Mouse (Mus musculus): Measurements from ENCODE around the gene Tpk1.

Gene Tpk1

GRCm38 (mm10) chr6:43665677-43666546, at the start of gene Tpk1:
Tpk1 (minus strand) TSS chr6:43666278.
- in situ Hi-C loops (cut with MboI, MseI): no loop called here

GRCm38 (mm10) chr6:43702810-43703614, 36.9 kb upstream of the Tpk1 start:
- in situ Hi-C loops (cut with MboI, MseI): no loop called here

- in situ Hi-C loops (cut with MboI, MseI): loop anchor here in 1 of 2 experiments (10.0 kb wide), 1 partner anchor 557 kb away; no protein-coding TSS in a partner anchor
These were observed 25.8 kb upstream of the Tpk1 start for GRCm38 (mm10) chr6:43691863-43692262.

GRCm38 (mm10) chr6:43685985-43686384, 19.9 kb upstream of the Tpk1 start:
- in situ Hi-C loops (cut with MboI, MseI): loop anchor here in 1 of 2 experiments (10.0 kb wide), 1 partner anchor 839 kb away; no protein-coding TSS in a partner anchor

DNA sequence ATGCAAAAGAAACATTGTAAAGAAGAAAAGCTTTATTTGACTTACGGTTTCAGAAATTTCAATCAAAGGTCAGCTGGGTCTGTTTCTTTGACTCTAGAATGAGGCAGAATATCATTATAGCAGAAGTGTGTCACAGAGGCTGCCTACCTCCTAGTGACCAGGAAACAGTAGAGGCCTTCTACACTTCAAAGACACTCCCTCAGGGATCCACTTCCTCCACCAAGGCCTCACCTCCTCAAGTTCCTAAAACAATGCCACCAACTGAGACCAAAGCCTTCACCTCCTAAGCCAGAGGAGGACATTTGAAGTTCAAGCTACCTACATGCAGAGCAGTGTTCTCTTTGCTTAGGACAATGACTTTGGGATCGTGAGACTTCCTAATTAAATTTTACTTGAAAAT, 16.5 kb upstream of the Tpk1 start:
- in situ Hi-C loops (cut with MboI, MseI): loop anchor here in 1 of 2 experiments (10.0 kb wide), 1 partner anchor 842 kb away; no protein-coding TSS in a partner anchor

DNA sequence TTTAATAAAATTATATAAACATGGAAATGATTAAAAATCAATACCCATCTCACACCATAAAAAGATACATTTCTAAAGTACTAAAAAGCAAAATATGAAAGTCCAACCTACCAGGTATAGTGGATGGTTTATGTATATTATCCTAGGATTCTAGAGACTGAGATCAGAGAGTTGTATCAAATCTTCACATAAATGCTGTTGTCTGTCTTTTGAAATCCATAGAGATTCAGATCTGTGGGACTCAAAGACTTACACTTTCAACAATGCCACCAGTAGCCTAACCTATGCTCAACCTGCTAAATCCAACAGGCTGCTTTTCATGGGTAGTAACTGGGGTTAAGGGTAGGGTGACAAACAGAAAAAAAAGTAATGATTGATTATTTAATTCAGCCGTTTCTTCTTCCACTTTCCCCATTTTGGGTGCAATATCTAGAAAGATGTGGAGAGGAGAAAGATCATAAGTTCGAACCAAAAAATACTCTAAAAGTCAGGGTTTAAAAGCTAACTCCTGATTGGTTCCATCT, 12.7 kb upstream of the Tpk1 start:
- in situ Hi-C loops (cut with MboI, MseI): no loop called here

GRCm38 (mm10) chr6:43677566-43677965, 11.5 kb upstream of the Tpk1 start:
- in situ Hi-C loops (cut with MboI, MseI): no loop called here

- in situ Hi-C loops (cut with MboI, MseI): no loop called here
These were observed 10.1 kb upstream of the Tpk1 start for GRCm38 (mm10) chr6:43676139-43676538.

- in situ Hi-C loops (cut with MboI, MseI): no loop called here
These were observed 9.1 kb upstream of the Tpk1 start for GRCm38 (mm10) chr6:43674986-43675760.

DNA sequence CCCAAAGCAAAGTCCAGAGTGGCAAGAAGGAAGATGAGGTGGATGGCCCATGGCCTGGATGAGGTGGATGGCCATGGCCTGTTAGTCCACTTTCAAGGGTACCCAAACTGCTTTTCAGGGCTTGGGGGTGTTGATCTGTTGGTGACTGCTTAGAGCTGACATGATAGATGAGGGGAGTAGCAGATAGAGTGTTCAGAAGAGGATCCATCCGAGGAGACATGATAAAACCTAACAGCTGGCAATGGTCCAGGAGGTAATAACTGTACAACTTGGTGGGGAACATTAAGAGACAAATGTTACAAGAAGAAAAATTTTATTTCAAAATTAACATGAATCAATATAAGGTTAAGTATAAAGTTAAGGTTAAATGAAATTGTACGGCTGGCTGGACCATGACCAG, 4.9 kb upstream of the Tpk1 start:
- in situ Hi-C loops (cut with MboI, MseI): no loop called here

DNA sequence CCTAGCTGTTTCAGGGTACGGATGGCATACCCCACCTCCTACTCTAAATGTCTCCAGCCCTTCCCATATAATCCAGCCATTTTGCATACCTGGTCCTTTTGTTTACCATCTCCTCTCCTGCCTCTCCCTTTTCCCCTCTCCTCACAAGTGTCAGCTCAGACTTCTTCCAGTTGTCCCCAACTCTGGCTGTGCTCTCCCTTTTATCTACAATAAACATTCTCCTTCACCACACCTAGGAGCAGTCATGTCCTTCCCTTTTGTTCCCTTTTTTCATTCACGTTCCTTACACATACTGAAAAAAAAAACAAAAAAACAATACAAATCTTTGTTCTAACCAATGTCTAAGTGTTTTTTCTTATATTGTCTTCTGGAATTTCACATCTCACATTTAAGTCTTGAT, 1.6 kb upstream of the Tpk1 start:
- in situ Hi-C loops (cut with MboI, MseI): no loop called here

- in situ Hi-C loops (cut with MboI, MseI): no loop called here
These were observed 728 bp upstream of the Tpk1 start for GRCm38 (mm10) chr6:43666611-43667400.

GRCm38 (mm10) chr6:43661822-43662221, 4.3 kb downstream of the Tpk1 start:
- in situ Hi-C loops (cut with MboI, MseI): no loop called here

DNA sequence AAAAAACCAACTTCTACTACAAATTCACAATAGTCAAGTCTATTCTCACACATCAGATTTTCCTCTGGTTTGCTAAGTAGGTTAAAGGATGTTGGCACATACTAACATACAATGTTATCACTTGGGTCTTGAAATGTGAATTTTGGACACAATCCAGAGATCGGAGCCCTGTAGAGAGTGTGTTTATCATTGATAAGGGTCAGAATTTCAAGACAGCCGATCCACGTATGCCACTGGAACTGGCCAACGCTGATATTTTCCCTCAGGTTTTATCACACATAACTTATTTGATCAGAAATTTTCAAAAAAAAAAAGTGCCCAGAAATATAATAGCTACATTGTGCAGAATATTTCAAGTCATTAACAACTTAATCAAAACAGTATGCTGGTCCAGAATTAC, 7.8 kb downstream of the Tpk1 start:
- in situ Hi-C loops (cut with MboI, MseI): loop anchor here in 1 of 2 experiments (5.0 to 10.0 kb wide), 2 partner anchors 36 to 403 kb away; no protein-coding TSS in a partner anchor

- in situ Hi-C loops (cut with MboI, MseI): loop anchor here in 1 of 2 experiments (5.0 to 10.0 kb wide), 2 partner anchors 36 to 403 kb away; no protein-coding TSS in a partner anchor
These were observed 8.2 kb downstream of the Tpk1 start for GRCm38 (mm10) chr6:43657845-43658244.

GRCm38 (mm10) chr6:43654876-43655456, 11.1 kb downstream of the Tpk1 start:
- in situ Hi-C loops (cut with MboI, MseI): loop anchor here in 1 of 2 experiments (5.0 to 10.0 kb wide), 2 partner anchors 33 to 400 kb away; no protein-coding TSS in a partner anchor

DNA sequence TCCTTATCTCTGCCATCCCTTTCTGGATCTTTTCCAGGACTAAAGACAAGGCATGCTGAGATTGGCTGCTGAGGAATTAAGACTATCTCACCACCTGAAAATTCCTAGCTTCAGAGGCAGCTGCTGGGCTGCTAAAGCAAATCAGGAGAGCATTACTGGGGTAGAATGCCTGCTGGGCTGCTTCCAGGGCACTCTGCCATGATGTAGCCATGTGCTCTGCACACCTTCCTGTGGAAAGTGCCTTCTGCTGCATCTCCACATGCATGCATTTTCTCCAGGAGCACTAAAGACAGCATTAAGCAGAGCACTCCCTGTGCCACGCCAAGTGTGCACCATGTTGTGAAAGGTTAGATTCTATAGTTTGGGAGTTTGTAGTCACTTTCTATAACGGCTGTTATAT, 16.6 kb downstream of the Tpk1 start:
- in situ Hi-C loops (cut with MboI, MseI): no loop called here

DNA sequence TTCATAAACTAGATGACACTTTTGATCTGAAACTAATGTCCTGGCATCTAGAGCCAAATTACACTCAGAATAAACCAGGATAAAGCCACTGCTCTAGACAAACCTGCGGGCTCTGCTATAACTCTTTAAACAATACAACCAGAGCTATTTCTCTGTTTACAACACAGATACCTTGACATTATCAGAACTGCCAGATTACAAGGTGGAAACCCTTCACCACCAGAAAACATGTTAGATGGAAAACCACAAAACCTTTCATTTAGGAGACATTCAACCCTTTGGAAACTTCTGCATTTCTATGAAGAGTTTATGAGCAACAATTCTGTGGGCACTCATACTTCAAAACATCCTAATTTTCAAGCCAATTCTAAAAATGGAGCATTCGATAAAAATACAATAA, 20.4 kb downstream of the Tpk1 start:
- in situ Hi-C loops (cut with MboI, MseI): no loop called here

DNA sequence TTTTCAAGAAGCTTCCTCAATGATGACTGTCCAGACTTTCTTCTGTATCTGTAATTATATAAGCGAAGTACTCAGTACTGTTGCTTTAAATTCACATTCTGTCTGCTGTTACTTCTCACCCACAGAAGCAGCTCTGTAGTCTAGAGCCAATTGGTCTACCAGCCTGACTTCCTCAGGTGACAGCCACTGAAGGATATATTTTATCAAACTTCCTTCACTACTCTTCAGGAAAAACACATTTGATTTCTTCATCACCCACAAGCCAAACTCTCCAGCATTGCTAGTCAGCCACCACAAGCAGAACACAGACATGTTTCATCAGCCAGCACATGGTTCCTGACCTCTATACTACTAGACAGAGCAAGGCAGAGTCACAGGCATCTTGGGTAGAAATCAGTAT, 21.0 kb downstream of the Tpk1 start:
- in situ Hi-C loops (cut with MboI, MseI): no loop called here

DNA sequence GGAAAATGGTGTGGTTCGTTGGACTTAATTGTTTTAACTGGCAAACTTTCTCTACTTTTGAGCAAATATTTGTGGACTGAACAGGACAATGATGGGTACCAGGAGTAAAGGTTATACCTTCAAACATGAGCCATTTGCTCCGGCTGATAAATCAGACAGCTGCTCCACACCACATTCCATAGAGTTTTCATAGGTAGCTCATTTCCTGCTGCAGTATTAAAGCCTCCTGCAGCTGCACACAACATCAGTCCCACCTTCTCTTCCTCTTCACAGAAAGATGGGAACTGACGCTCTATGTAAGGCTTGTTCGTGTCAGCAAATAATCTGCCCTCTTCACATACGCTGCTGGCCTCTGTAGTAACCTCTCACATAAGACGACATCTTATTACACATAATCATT, 22.4 kb downstream of the Tpk1 start:
- in situ Hi-C loops (cut with MboI, MseI): no loop called here

Data from T-helper 17 cell (primary cell).